In the genomic region with DNA sequence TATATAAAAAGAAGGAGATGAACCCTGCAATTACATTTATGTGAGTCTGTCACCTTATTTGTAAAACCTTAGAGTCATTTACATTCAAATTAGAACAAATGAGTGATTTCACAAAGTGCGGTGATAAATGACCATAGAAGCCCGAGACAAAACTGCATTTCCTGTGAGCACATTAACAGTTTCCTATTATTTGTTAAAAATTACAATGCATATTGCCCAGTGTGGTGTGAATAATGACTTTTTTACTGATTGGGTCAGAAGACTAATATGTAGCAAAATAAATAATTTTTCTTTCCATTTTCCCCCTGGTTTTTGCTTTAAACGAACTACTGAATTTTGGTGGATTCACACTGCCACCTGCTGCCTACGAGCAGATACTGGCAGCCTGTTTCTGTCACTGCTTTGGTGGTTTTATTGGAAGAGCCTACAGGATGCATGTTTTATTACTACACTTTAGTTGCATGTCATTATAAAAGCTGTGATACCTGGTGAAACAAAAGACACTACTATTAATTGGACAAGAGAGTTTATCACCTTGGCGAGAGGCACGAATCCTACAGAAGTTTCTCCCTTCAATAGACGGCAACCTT, we compare ENCODE assay signal across 8 mouse cellular contexts.
DNase-seq lines count a peak whose midpoint lies in the region; ATAC-seq and TF ChIP-seq lines count a peak whose summit lies in the region.

No protein-coding gene starts in this region.

- H3K9me3 ChIP-seq in heart, postnatal 0 days (replicated peaks; ENCODE audit: control insufficient read depth, low read length), result no peaks in the 10 kb centered on the region
- no peaks in the 10 kb centered on the region for H3K9me3 ChIP-seq in CH12.LX (replicated peaks; ENCODE audit: low read length)
- no peaks in the 10 kb centered on the region for H3K9me3 ChIP-seq in hindbrain, embryonic 15.5 days

- H3K27ac ChIP-seq in heart, postnatal 0 days (ENCODE audit: low read depth), result no peak overlapping the region
- no peak overlapping the region for H3K27ac ChIP-seq in CH12.LX (ENCODE audit: insufficient read depth, low read depth)
- no peak overlapping the region for H3K27ac ChIP-seq in hindbrain, embryonic 15.5 days (replicated peaks)

- ATAC-seq in heart, postnatal 0 days (ENCODE audit: insufficient read depth, low read depth), result no peak
- ATAC-seq in hindbrain, embryonic 15.5 days (ENCODE audit: low FRiP score, low read depth), result 0 out of 2 replicates have a peak, but pooled peaks have one; percentile 59

- no peak overlapping the region for H3K4me2 ChIP-seq in heart, postnatal 0 days (ENCODE audit: low read depth, low read length)
- H3K4me2 ChIP-seq in CH12.LX (ENCODE audit: insufficient read depth, low read depth, poor library complexity, severe bottlenecking), result no peak overlapping the region
- H3K4me2 ChIP-seq in hindbrain, embryonic 15.5 days, result no peak overlapping the region

- intact Hi-C loops in heart, postnatal 36 days (cut with DNase I), result no loop called here

- peak; percentile 17 for DNase-seq in heart, postnatal 0 days (ENCODE audit: low spot score)
- no peak for DNase-seq in heart, postnatal 36 days
- DNase-seq in CH12.LX (ENCODE audit: extremely low read depth), result peak; percentile 21
- peak; percentile 11 for DNase-seq in cerebellum, adult 9-10 months
- DNase-seq in retina, embryonic 14.5 days (ENCODE audit: low spot score), result peak; percentile 56
- DNase-seq in yolk sac, embryonic 10.5 days (ENCODE audit: low spot score), result no peak
- no peak for DNase-seq in natural killer cell, adult 2 months (ENCODE audit: low spot score in 2 of 2)

- no peaks in the 10 kb centered on the region for H3K79me2 ChIP-seq in CH12.LX (replicated peaks; ENCODE audit: control insufficient read depth, extremely low read depth, insufficient read depth, poor library complexity, severe bottlenecking)

- H3K9ac ChIP-seq in heart, postnatal 0 days (replicated peaks; ENCODE audit: low read depth, low read length), result no peak overlapping the region
- no peak overlapping the region for H3K9ac ChIP-seq in CH12.LX (ENCODE audit: insufficient read depth, low read depth)
- H3K9ac ChIP-seq in hindbrain, embryonic 15.5 days, result no peak overlapping the region

- TF ChIP-seq POLR2A in CH12.LX (IDR thresholded peaks at IDR 0.05; ENCODE audit: low read depth, low read length), result no peak

- H3K36me3 ChIP-seq in heart, postnatal 0 days (replicated peaks; ENCODE audit: control insufficient read depth, insufficient read depth, low read length), result no peaks in the 10 kb centered on the region
- no peaks in the 10 kb centered on the region for H3K36me3 ChIP-seq in CH12.LX (replicated peaks in 1 of 2; ENCODE audit: control insufficient read depth in 1 of 2, insufficient read depth in 1 of 2, low read length in 1 of 2)
- no peaks in the 10 kb centered on the region for H3K36me3 ChIP-seq in hindbrain, embryonic 15.5 days

- in situ Hi-C loops in CH12.LX (cut with MboI; ENCODE audit: low pct_ligation_motif_present, low pct_unique_long_range_greater_than_20kb, low sequenced_read_pairs), result no loop called here

- peak; percentile 88 for TF ChIP-seq RAD21 in CH12.LX (IDR thresholded peaks at IDR 0.05; ENCODE audit: low read depth, low read length)

- dilution Hi-C loops in CH12.LX (cut with MboI; ENCODE audit: extremely low pct_ligation_motif_present, extremely low pct_unique_long_range_greater_than_20kb, low sequenced_read_pairs), result no loop called here

- WGBS in heart, postnatal 0 days, result 67% methylated on average over 7 of the region's 7 CpGs
- WGBS in hindbrain, embryonic 15.5 days, result 55% methylated on average over 7 of the region's 7 CpGs

- H3K27me3 ChIP-seq in heart, postnatal 0 days (ENCODE audit: control insufficient read depth, insufficient read depth, low read length), result no peaks in the 10 kb centered on the region
- H3K27me3 ChIP-seq in CH12.LX (replicated peaks), result no peaks in the 10 kb centered on the region
- H3K27me3 ChIP-seq in hindbrain, embryonic 15.5 days, result no peaks in the 10 kb centered on the region

- no peak overlapping the region for H3K4me3 ChIP-seq in heart, postnatal 0 days (ENCODE audit: low read depth, low read length)
- no peak overlapping the region for H3K4me3 ChIP-seq in CH12.LX (replicated peaks in 1 of 3; ENCODE audit: low read depth in 2 of 3, low read length in 2 of 3, poor library complexity in 1 of 3)
- no peak overlapping the region for H3K4me3 ChIP-seq in hindbrain, embryonic 15.5 days

- no peak for TF ChIP-seq EP300 in heart, postnatal 0 days (IDR thresholded peaks at IDR 0.05; ENCODE audit: low read depth)
- no peak for TF ChIP-seq EP300 in CH12.LX (IDR thresholded peaks at IDR 0.05; ENCODE audit: low read length)

- H3K4me1 ChIP-seq in heart, postnatal 0 days (ENCODE audit: control insufficient read depth, insufficient read depth), result no peaks in the 10 kb centered on the region
- no peaks in the 10 kb centered on the region for H3K4me1 ChIP-seq in CH12.LX (ENCODE audit: control insufficient read depth in 1 of 2, insufficient read depth in 2 of 2)
- H3K4me1 ChIP-seq in hindbrain, embryonic 15.5 days (replicated peaks), result no peaks in the 10 kb centered on the region

- TF ChIP-seq CTCF in heart, postnatal 0 days (IDR thresholded peaks at IDR 0.05; ENCODE audit: low read depth), result peak; percentile 54
- TF ChIP-seq CTCF in CH12.LX (conservative IDR thresholded peaks at IDR 0.05 in 1 of 2, IDR thresholded peaks at IDR 0.05 in 1 of 2; ENCODE audit: low read depth in 2 of 2, low read length in 2 of 2), result peak; percentile 48 to 80

TF ChIP-seq in CH12.LX, 34 proteins besides CTCF, POLR2A, EP300 and RAD21:
- no peak for TF ChIP-seq HCFC1 (IDR thresholded peaks at IDR 0.05; ENCODE audit: low read depth, low read length)
- peak; percentile 66 for TF ChIP-seq SMC3 (IDR thresholded peaks at IDR 0.05; ENCODE audit: low read depth, low read length)

Comparison
In these comparisons a context has a peak if more than half of its experiments do, and no peak if none do; other contexts are left out.
1. DNase-seq: peak in heart, postnatal 0 days (single experiment), CH12.LX (single experiment), cerebellum, adult 9-10 months (single experiment) and retina, embryonic 14.5 days (single experiment); none in heart, postnatal 36 days (0 of 2), yolk sac, embryonic 10.5 days (single experiment) and natural killer cell, adult 2 months (0 of 2).